Mouse (Mus musculus) intestine, embryonic 16.5 days (tissue): Measurements from ENCODE around the gene Ptrh1. TPM values are rescaled to one million over a fixed set of nuclear protein-coding genes. Genes with fewer than 3 reads are reported as not detected.

ENCODE experiments used
- ATAC-seq: fragments of 200-750 bp; cut with Nextera tagmentation; 2 replicates; pipeline ENCODE4 v1.8.0; 2017; ENCODE audit warnings: moderate TSS enrichment, moderate library complexity
- H3K27ac ChIP-seq: fragments of 300-500 bp; sonication (generic); 2 replicates; pipeline ENCODE4 v1.5.1; 2014; ENCODE audit warnings: mild to moderate bottlenecking, low read length
- H3K27me3 ChIP-seq: fragments of 300-500 bp; sonication (generic); replicated peaks from 2 replicates; pipeline ENCODE4 v1.6.1; 2014; ENCODE audit warnings: low read length, control low read depth, mixed read lengths; ENCODE audit not compliant: control insufficient read depth, insufficient read depth
- H3K36me3 ChIP-seq: fragments of 300-500 bp; sonication (generic); 2 replicates; pipeline ENCODE4 v1.6.1; 2014; ENCODE audit warnings: low read length, control low read depth; ENCODE audit not compliant: control insufficient read depth, insufficient read depth
- H3K4me1 ChIP-seq: fragments of 300-500 bp; sonication (generic); 2 replicates; pipeline ENCODE4 v1.6.1; 2014; ENCODE audit warnings: low read length, control low read depth, mixed read lengths; ENCODE audit not compliant: control insufficient read depth, insufficient read depth
- H3K4me2 ChIP-seq: fragments of 300-500 bp; sonication (generic); 2 replicates; pipeline ENCODE4 v1.6.1; 2014; ENCODE audit warnings: low read depth, low read length, control low read depth
- H3K4me3 ChIP-seq: fragments of 300-500 bp; sonication (generic); 2 replicates; pipeline ENCODE4 v1.5.1; 2014; ENCODE audit warnings: mild to moderate bottlenecking, low read length
- H3K9ac ChIP-seq: fragments of 300-500 bp; sonication (generic); 2 replicates; pipeline ENCODE4 v1.6.1; 2014; ENCODE audit warnings: low read depth, low read length
- H3K9me3 ChIP-seq: fragments of 300-500 bp; sonication (generic); 2 replicates; pipeline ENCODE4 v1.6.1; 2016; ENCODE audit warnings: low read length, control low read depth; ENCODE audit not compliant: control insufficient read depth
- WGBS: fragments of 180-500 bp; shearing (Covaris S2); extraction: QIAGEN DNeasy Blood & Tissue Kit; methylation state at CpG from one replicate; pipeline ENCODE4 v1.1.7; 2014; 5-methylcytosine and 5-hydroxymethylcytosine counted together
- polyA plus RNA-seq: library from polyadenylated mRNA; unstranded; fragments of >200 nt; fragmentation: Nextera tagmentation; extraction: Ambion mirVana; gene quantifications from 2 replicates; pipeline ENCODE4 v1.2.1, GENCODE M21; 2015

Gene Ptrh1
- polyA plus RNA-seq, 1 experiment from 2014 or later = 6.3 TPM

- Histone ChIP-seq H3K4me1 (peaks cover 15% of the 10 kb centered on the region), H3K27ac (no peak overlapping the region), H3K4me3 (no peak overlapping the region), H3K4me2 (no peak overlapping the region), H3K27me3 (no peaks in the 10 kb centered on the region), H3K9me3 (no peaks in the 10 kb centered on the region), H3K36me3 (no peaks in the 10 kb centered on the region), H3K9ac (no peak overlapping the region)
- WGBS = 93% methylated on average over 6 of the region's 6 CpGs
- no peak for ATAC-seq
Measured at GRCm38 (mm10) chr2:32779714-32780113, 4.1 kb downstream of the Ptrh1 start.

- Histone ChIP-seq H3K4me2 (no peak overlapping the region), H3K4me3 (no peak overlapping the region), H3K4me1 (peaks cover 4% of the 10 kb centered on the region; the same call in 1 of the 2 replicates), H3K27ac (no peak overlapping the region), H3K9me3 (no peaks in the 10 kb centered on the region), H3K9ac (no peak overlapping the region), H3K27me3 (no peaks in the 10 kb centered on the region), H3K36me3 (no peaks in the 10 kb centered on the region)
- 70% methylated on average over 6 of the region's 6 CpGs for WGBS
- ATAC-seq = no peak
Measured at GRCm38 (mm10) chr2:32781710-32782109, 6.1 kb downstream of the Ptrh1 start.

- ATAC-seq = no peak
- H3K4me1 ChIP-seq = peaks cover 4% of the 10 kb centered on the region; the same call in 1 of the 2 replicates
- H3K4me3 ChIP-seq = no peak within 1 kb of the TSS
- no peak within 1 kb of the TSS for H3K27ac ChIP-seq
- H3K9ac ChIP-seq = no peak within 1 kb of the TSS
- 68% methylated on average over 4 of the region's 4 CpGs for WGBS
- H3K36me3 ChIP-seq = no peaks in the 10 kb centered on the region
- H3K9me3 ChIP-seq = no peaks in the 10 kb centered on the region
- no peaks in the 10 kb centered on the region for H3K27me3 ChIP-seq
- H3K4me2 ChIP-seq = no peak within 1 kb of the TSS
Measured at GRCm38 (mm10) chr2:32784048-32784681, 8.6 kb downstream of the Ptrh1 start, which contains the start of gene Cfap157. Gene Cfap157 (minus strand): TSS chr2:32784428.

GRCm38 (mm10) chr2:32787176-32787575 lies 11.6 kb downstream of the Ptrh1 start:
- WGBS = 66% methylated on average over 6 of the region's 6 CpGs
- no peak overlapping the region for H3K4me3 ChIP-seq
- no peak overlapping the region for H3K9ac ChIP-seq
- no peak for ATAC-seq
- H3K4me1 ChIP-seq = peaks cover 4% of the 10 kb centered on the region; the same call in 1 of the 2 replicates
- no peaks in the 10 kb centered on the region for H3K27me3 ChIP-seq
- H3K27ac ChIP-seq = no peak overlapping the region
- no peaks in the 10 kb centered on the region for H3K9me3 ChIP-seq
- no peak overlapping the region for H3K4me2 ChIP-seq
- no peaks in the 10 kb centered on the region for H3K36me3 ChIP-seq

GRCm38 (mm10) chr2:32788581-32788980 lies 13.0 kb downstream of the Ptrh1 start:
- Histone ChIP-seq H3K4me3 (no peak overlapping the region), H3K4me1 (peaks cover 4% of the 10 kb centered on the region; the same call in 1 of the 2 replicates), H3K36me3 (no peaks in the 10 kb centered on the region), H3K4me2 (no peak overlapping the region), H3K27me3 (no peaks in the 10 kb centered on the region), H3K9ac (no peak overlapping the region), H3K27ac (no peak overlapping the region), H3K9me3 (no peaks in the 10 kb centered on the region)
- 46% methylated on average over 2 of the region's 2 CpGs for WGBS
- no peak for ATAC-seq

GRCm38 (mm10) chr2:32791297-32791696 lies 15.7 kb downstream of the Ptrh1 start:
- Histone ChIP-seq H3K4me2 (no peak overlapping the region), H3K36me3 (no peaks in the 10 kb centered on the region), H3K4me3 (no peak overlapping the region), H3K9ac (no peak overlapping the region), H3K9me3 (no peaks in the 10 kb centered on the region), H3K27me3 (no peaks in the 10 kb centered on the region), H3K4me1 (no peaks in the 10 kb centered on the region), H3K27ac (no peak overlapping the region)
- 72% methylated on average over 6 of the region's 6 CpGs for WGBS
- no peak for ATAC-seq

- Histone ChIP-seq H3K27me3 (no peaks in the 10 kb centered on the region), H3K4me2 (no peak overlapping the region), H3K36me3 (no peaks in the 10 kb centered on the region), H3K9me3 (no peaks in the 10 kb centered on the region), H3K4me1 (no peaks in the 10 kb centered on the region), H3K27ac (no peak overlapping the region), H3K4me3 (no peak overlapping the region), H3K9ac (no peak overlapping the region)
- 86% methylated on average over 13 of the region's 13 CpGs for WGBS
- ATAC-seq = no peak
Measured at GRCm38 (mm10) chr2:32795748-32796418, 20.3 kb downstream of the Ptrh1 start.

GRCm38 (mm10) chr2:32798251-32798962 lies 22.8 kb downstream of the Ptrh1 start:
- Histone ChIP-seq H3K36me3 (no peaks in the 10 kb centered on the region), H3K9me3 (no peaks in the 10 kb centered on the region), H3K27ac (no peak overlapping the region), H3K4me3 (no peak overlapping the region), H3K4me2 (no peak overlapping the region), H3K4me1 (no peaks in the 10 kb centered on the region), H3K27me3 (no peaks in the 10 kb centered on the region), H3K9ac (no peak overlapping the region)
- 55% methylated on average over 10 of the region's 10 CpGs for WGBS
- ATAC-seq = no peak

- ATAC-seq = peak; percentile 90
- no peaks in the 10 kb centered on the region for H3K27me3 ChIP-seq
Measured at GRCm38 (mm10) chr2:32808816-32809566, 33.4 kb downstream of the Ptrh1 start.

More at GRCm38 (mm10) chr2:32808816-32809566, 33.4 kb downstream of the Ptrh1 start:
- 0 out of 2 replicates have a peak, but pooled peaks cover 5% of the 10 kb centered on the region for H3K4me1 ChIP-seq
- 0 out of 2 replicates have a peak, but pooled peaks cover 4% of the 10 kb centered on the region for H3K9me3 ChIP-seq
- no peak overlapping the region for H3K4me3 ChIP-seq
- 77% methylated on average over 14 of the region's 14 CpGs for WGBS
- H3K27ac ChIP-seq = no peak overlapping the region
- no peak overlapping the region for H3K4me2 ChIP-seq
- H3K36me3 ChIP-seq = 0 out of 2 replicates have a peak, but pooled peaks cover 5% of the 10 kb centered on the region
- H3K9ac ChIP-seq = no peak overlapping the region
